Mouse (Mus musculus) stomach, postnatal 0 days (tissue): ENCODE data around the gene Cbarp.

ENCODE experiments used
- CTCF ChIP-seq: IDR thresholded peaks from 2 replicates; pipeline ENCODE4 v1.5.1; 2016; ENCODE audit warnings: antibody characterized with exemption, low read depth, mild to moderate bottlenecking, moderate library complexity
- EP300 ChIP-seq: optimal IDR thresholded peaks from 2 replicates; pipeline ENCODE3; 2016; ENCODE audit warnings: antibody characterized with exemption

DNA sequence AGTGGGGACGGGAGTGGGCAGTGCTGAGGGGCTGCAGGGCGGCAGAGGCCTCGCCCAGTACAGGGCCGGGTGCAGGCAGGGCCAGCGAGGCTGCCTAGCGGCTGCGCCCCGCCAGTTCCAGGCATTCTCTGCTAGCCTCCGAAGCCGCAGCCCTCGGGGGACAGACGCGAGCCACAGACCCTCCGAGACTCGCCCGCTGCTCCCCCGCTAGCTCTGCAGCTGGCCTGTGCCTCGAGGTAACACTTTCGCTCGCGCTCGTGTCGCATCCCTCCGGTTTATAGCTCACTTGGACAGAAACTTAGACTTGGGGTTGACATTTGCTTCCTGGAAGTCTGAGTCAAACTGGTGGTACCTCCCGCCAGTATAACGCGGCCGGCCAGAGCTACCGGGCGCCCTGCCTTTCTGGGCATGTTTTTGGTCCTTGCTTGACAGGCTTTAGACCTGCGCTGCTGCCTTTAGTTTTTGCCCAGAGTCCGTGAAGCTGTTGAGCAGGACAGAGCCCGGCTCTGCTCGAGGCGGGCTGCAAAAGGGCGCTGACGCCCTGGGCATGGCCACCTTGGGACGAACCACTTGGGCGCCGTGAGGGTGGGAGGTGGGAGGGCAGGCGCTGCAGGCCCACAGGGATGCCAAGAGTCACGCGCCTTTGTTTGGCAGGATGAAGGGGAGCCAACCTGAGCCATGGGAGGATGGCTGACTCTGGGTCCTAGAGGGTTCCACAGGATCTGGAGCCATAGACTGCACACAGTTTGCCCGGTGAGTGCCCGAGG, 31.3 kb upstream of the Cbarp start:
- no peak for TF ChIP-seq EP300
- no peak for TF ChIP-seq CTCF
